Mouse (Mus musculus) midbrain, embryonic 15.5 days (tissue): Measurements from ENCODE around the gene Gpatch3. TPM values are rescaled to one million over a fixed set of nuclear protein-coding genes. Genes with fewer than 3 reads are reported as not detected.

ENCODE experiments used
- ATAC-seq: fragments of 200-750 bp; cut with Nextera tagmentation; replicated peaks from 2 replicates; pipeline ENCODE4 v1.8.0; 2017; ENCODE audit warnings: moderate TSS enrichment
- H3K27ac ChIP-seq: fragments of 300-500 bp; sonication (generic); 2 replicates; pipeline ENCODE4 v1.5.1; 2015; ENCODE audit warnings: mild to moderate bottlenecking, inconsistent platforms
- H3K27me3 ChIP-seq: fragments of 300-500 bp; sonication (generic); replicated peaks from 2 replicates; pipeline ENCODE4 v1.6.1; 2015; ENCODE audit warnings: inconsistent platforms
- H3K36me3 ChIP-seq: fragments of 300-500 bp; sonication (generic); replicated peaks from 2 replicates; pipeline ENCODE4 v1.6.1; 2015; ENCODE audit warnings: inconsistent platforms
- H3K4me1 ChIP-seq: fragments of 300-500 bp; sonication (generic); 2 replicates; pipeline ENCODE4 v1.6.1; 2015; ENCODE audit warnings: inconsistent platforms
- H3K4me2 ChIP-seq: fragments of 300-500 bp; sonication (generic); 2 replicates; pipeline ENCODE4 v1.6.1; 2015; ENCODE audit warnings: inconsistent platforms, mild to moderate bottlenecking, moderate library complexity
- H3K4me3 ChIP-seq: fragments of 300-500 bp; sonication (generic); 2 replicates; pipeline ENCODE4 v1.5.1; 2015; ENCODE audit warnings: mild to moderate bottlenecking, inconsistent platforms
- H3K9ac ChIP-seq: fragments of 300-500 bp; sonication (generic); 2 replicates; pipeline ENCODE4 v1.6.1; 2015; ENCODE audit warnings: mild to moderate bottlenecking, inconsistent platforms
- H3K9me3 ChIP-seq: fragments of 300-500 bp; sonication (generic); 2 replicates; pipeline ENCODE4 v1.6.1; 2016; ENCODE audit warnings: inconsistent platforms
- WGBS: fragments of 180-500 bp; shearing (Covaris S2); methylation state at CpG from one replicate; pipeline ENCODE4 v1.1.7; 2015; ENCODE audit warnings: mixed read lengths; 5-methylcytosine and 5-hydroxymethylcytosine counted together
- microRNA-seq: library from miRNA; unstranded; fragments of <30 nt; microRNA quantifications from one replicate; pipeline ENCODE4, GENCODE M21; 2016
- polyA plus RNA-seq: library from polyadenylated mRNA; unstranded; fragments of >200 nt; fragmentation: Nextera tagmentation; extraction: Ambion mirVana; gene quantifications from 2 replicates; pipeline ENCODE4 v1.2.1, GENCODE M21; 2015

The Gpatch3 gene
- polyA plus RNA-seq, 1 experiment from 2014 or later = 8.1 TPM

GRCm38 (mm10) chr4:133628517-133628916 lies 54.0 kb downstream of the Gpatch3 start:
- 84% methylated on average over 2 of the region's 2 CpGs for WGBS
- Histone ChIP-seq H3K4me3 (no peak overlapping the region), H3K36me3 (peaks cover 8% of the 10 kb centered on the region; the same call in 1 of the 2 replicates), H3K27me3 (no peaks in the 10 kb centered on the region), H3K4me2 (no peak overlapping the region), H3K27ac (no peak overlapping the region), H3K9me3 (no peaks in the 10 kb centered on the region), H3K4me1 (peaks cover 28% of the 10 kb centered on the region), H3K9ac (no peak overlapping the region)
- no peak for ATAC-seq

GRCm38 (mm10) chr4:133629191-133629590 lies 54.6 kb downstream of the Gpatch3 start:
- 88% methylated on average over 7 of the region's 7 CpGs for WGBS
- no peak for ATAC-seq
- H3K27ac ChIP-seq = no peak overlapping the region

DNA sequence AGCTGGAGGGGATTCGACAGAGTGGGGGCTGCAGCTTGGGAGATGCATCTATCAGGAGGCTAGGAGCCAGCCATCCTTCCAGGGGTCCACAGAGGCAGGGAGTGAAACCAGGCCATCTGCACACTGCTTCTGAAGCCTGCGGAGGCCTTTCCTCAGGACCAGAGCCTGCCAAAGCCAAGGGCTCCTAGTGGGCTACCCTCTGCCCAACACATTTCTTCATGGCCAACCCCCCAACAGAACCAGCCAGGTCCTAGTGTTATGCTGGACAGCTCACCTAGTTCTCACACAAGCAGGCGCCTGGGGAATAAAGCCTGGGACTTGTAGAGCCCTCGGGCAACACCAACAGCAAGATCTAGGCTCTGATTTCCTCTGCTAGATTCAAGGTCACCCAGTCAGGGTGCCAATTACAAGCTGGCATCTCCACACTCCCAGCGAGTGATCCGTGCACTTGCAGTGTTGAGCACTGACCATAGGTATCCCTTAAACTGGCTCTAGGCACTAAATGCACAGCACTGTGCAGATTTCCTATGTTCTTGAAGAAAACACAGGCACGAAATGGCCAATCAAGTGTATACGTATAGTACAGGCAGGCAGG lies 55.9 kb downstream of the Gpatch3 start:
- Histone ChIP-seq H3K27me3 (no peaks in the 10 kb centered on the region), H3K36me3 (no peaks in the 10 kb centered on the region; the same call in 1 of the 2 replicates), H3K4me2 (no peak overlapping the region), H3K4me1 (peaks cover 31% of the 10 kb centered on the region), H3K4me3 (no peak overlapping the region), H3K9me3 (no peaks in the 10 kb centered on the region), H3K9ac (no peak overlapping the region), H3K27ac (no peak overlapping the region)
- no peak for ATAC-seq
- WGBS = 89% methylated on average over 8 of the region's 8 CpGs

More at GRCm38 (mm10) chr4:133629191-133629590, 54.6 kb downstream of the Gpatch3 start:
- H3K4me2 ChIP-seq = no peak overlapping the region
- H3K4me3 ChIP-seq = no peak overlapping the region
- no peak overlapping the region for H3K9ac ChIP-seq
- peaks cover 4% of the 10 kb centered on the region; the same call in 1 of the 2 replicates for H3K36me3 ChIP-seq
- peaks cover 31% of the 10 kb centered on the region for H3K4me1 ChIP-seq
- no peaks in the 10 kb centered on the region for H3K27me3 ChIP-seq
- no peaks in the 10 kb centered on the region for H3K9me3 ChIP-seq

DNA sequence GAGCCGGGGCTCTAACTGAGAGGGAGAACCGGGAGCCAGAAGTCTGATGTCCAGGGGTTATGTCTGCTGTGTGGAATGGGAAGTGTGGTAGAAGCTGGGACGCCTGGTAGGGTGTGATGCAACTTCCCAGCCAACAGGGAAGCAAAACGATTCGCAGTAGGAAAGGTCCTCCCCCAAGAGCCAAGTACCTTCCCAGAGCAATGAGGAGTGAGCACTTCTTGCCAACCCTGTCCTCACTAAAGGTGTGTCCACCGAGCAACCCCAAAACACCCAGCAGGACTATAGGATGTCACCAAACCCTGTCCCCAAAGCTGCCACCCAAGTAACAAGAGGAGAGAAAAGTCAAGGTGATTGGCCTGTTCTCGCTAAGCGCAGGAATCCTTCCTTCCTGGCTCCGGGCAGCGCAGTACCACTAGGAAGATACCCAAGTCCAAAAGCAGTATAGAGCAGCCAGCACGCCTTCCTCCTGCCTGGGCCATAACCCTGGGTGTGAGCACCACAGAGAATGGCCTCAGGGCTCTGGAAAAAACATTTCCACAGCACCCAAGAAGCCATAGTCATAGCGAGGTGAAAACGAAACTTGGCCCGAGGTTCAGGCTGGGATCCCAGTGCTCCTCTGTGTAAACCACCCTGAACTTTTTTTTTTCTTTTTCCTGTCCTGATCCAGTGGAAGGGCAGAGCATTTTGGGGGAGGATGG lies 56.7 kb downstream of the Gpatch3 start:
- 83% methylated on average over 14 of the region's 14 CpGs for WGBS
- 0 out of 2 replicates have a peak overlapping the region, but pooled peaks have one; percentile 87 for H3K4me3 ChIP-seq
- ATAC-seq = no peak
- H3K9me3 ChIP-seq = no peaks in the 10 kb centered on the region
- H3K36me3 ChIP-seq = no peaks in the 10 kb centered on the region; the same call in 1 of the 2 replicates
- H3K27ac ChIP-seq = no peak overlapping the region
- H3K27me3 ChIP-seq = no peaks in the 10 kb centered on the region
- peaks cover 31% of the 10 kb centered on the region for H3K4me1 ChIP-seq
- H3K9ac ChIP-seq = no peak overlapping the region
- peak overlapping the region; percentile 71 for H3K4me2 ChIP-seq

DNA sequence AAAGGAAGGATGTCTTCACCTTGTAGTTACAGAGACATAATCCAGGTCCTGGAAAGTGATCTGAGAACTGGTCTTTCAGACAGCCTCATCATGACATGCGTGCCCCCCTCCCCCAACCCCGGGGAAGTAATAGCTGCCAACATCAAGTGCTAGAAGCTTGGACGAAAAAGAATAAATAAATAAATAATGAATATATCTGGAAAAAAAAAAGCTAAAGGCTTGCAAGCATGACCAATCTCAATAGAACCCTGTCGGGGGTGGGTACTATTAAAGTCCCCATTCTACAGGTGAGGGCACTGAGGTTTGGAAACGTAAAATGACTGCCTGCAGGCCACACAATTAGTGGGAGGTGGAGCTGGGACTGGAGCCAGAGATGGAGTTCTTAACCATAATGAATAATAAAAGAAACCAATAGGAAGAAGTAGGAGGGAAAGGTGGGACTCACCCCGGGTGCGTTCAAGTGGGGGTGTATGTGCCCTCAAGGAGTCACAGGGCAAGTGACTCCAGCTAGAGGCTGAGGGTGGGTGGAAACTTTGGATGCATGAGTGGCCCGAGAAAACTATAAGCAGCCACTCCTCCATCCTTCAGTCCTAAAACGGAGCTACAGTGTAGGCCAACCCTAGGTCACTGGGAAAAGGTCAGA lies 57.3 kb downstream of the Gpatch3 start:
- H3K9me3 ChIP-seq = no peaks in the 10 kb centered on the region
- no peak overlapping the region for H3K27ac ChIP-seq
- peaks cover 31% of the 10 kb centered on the region for H3K4me1 ChIP-seq
- peak overlapping the region; percentile 71 for H3K4me2 ChIP-seq
- no peaks in the 10 kb centered on the region for H3K27me3 ChIP-seq
- H3K4me3 ChIP-seq = peak overlapping the region; percentile 87
- WGBS = 31% methylated on average over 9 of the region's 9 CpGs
- H3K9ac ChIP-seq = peak overlapping the region; percentile 92
- ATAC-seq = no peak
- H3K36me3 ChIP-seq = no peaks in the 10 kb centered on the region

- Histone ChIP-seq H3K4me2 (peak overlapping the region; percentile 71), H3K9me3 (no peaks in the 10 kb centered on the region), H3K4me3 (peak overlapping the region; percentile 87), H3K27ac (peak overlapping the region; percentile 87), H3K27me3 (no peaks in the 10 kb centered on the region), H3K9ac (peak overlapping the region; percentile 92), H3K4me1 (peaks cover 31% of the 10 kb centered on the region), H3K36me3 (no peaks in the 10 kb centered on the region)
- ATAC-seq = peak; percentile 76
- under 1% methylated on average over 51 of the region's 69 CpGs for WGBS
Measured at GRCm38 (mm10) chr4:133632483-133633327, 58.2 kb downstream of the Gpatch3 start.

- Histone ChIP-seq H3K4me3 (peak overlapping the region; percentile 87), H3K9ac (peak overlapping the region; percentile 92), H3K27ac (peak overlapping the region; percentile 87), H3K9me3 (no peaks in the 10 kb centered on the region), H3K4me1 (peaks cover 31% of the 10 kb centered on the region), H3K4me2 (peak overlapping the region; percentile 71), H3K36me3 (no peaks in the 10 kb centered on the region), H3K27me3 (no peaks in the 10 kb centered on the region)
- peak; percentile 91 for ATAC-seq
- 10% methylated on average over 34 of the region's 47 CpGs for WGBS
Measured at GRCm38 (mm10) chr4:133633332-133634042, 58.9 kb downstream of the Gpatch3 start.

Small RNAs within 50 kb of the gene (microRNA-seq; reads per million reads assigned to microRNA genes)
- gene Gm23158 = not detected

Other genes starting within 250 kb of the Gpatch3 start
- gene Wdtc1, start 221.3 kb upstream of the Gpatch3 start, polyA plus RNA-seq = 23.2 and 26.3 TPM in 2 replicates
- 9.9 and 11.1 TPM in 2 replicates for gene Slc9a1, start 205.0 kb upstream of the Gpatch3 start, polyA plus RNA-seq
- 0.22 and 0.37 TPM in 2 replicates for gene Tent5b, start 94.6 kb upstream of the Gpatch3 start, polyA plus RNA-seq
- 6.4 and 6.9 TPM in 2 replicates for gene Trnp1, start 76.2 kb upstream of the Gpatch3 start, polyA plus RNA-seq
- 0.95 and 0.99 TPM in 2 replicates for gene Kdf1, start 55.8 kb upstream of the Gpatch3 start, polyA plus RNA-seq
- 246 and 255 TPM in 2 replicates for gene Nudc, start 28.7 kb upstream of the Gpatch3 start, polyA plus RNA-seq
- gene Nr0b2, start 21.4 kb upstream of the Gpatch3 start, polyA plus RNA-seq = 0.15 TPM in 1 of 2 replicates, not detected in the other
- gene Gpn2, start 9.6 kb downstream of the Gpatch3 start, polyA plus RNA-seq = 18.2 and 21.2 TPM in 2 replicates
- gene Sfn, start 27.4 kb downstream of the Gpatch3 start, polyA plus RNA-seq = 1.2 and 3.4 TPM in 2 replicates
- 6.4 and 9.3 TPM in 2 replicates for gene Zdhhc18, start 75.4 kb downstream of the Gpatch3 start, polyA plus RNA-seq
- 16.0 and 16.2 TPM in 2 replicates for gene Pigv, start 97.9 kb downstream of the Gpatch3 start, polyA plus RNA-seq
- 37.9 and 39.3 TPM in 2 replicates for gene Arid1a, start 182.0 kb downstream of the Gpatch3 start, polyA plus RNA-seq